Mouse (Mus musculus) layer of hippocampus, postnatal 36 days (tissue): ENCODE measurements around the gene AC109138.7. TPM values are rescaled to one million over a fixed set of nuclear protein-coding genes. Genes with fewer than 3 reads are reported as not detected.

Source experiments
- DNase-seq, 2 experiments: peaks; one replicate each; pipeline ENCODE4 v3.0.0; 2022
- total RNA-seq, 2 experiments: library from RNA; stranded (reverse); gene quantifications; 2 replicates each; pipeline ENCODE4 v1.2.3; 2021

The AC109138.7 gene
- not detected for total RNA-seq

- no peak for DNase-seq
Measured at GRCm38 (mm10) chr19:4214071-4214770, at the start of gene AC109138.7, which contains the start of gene Clcf1. Gene AC109138.7, plus strand, starts transcription at chr19:4214357. Gene Clcf1, plus strand, starts transcription at chr19:4214238.

DNA sequence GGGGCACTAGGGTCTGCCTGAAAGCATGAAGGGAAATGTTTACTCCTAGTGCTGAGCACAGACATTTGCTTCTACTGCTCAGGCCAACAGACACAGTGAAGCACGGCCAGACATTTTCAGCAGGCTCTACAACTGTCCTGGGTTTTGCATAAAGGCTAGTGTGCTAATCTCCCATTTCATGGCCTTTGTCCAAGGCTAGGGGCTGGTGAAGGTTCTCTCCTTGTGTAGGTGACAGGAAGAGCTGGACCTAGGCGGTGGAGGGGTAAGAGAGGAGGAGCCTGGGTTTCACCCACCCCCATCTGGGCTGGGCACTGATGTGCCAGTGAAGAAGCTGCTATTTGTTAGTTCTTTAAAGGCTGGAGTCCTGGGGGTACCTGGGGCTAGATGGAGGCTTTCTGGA, 49.4 kb upstream of the AC109138.7 start:
- DNase-seq = no peak

DNA sequence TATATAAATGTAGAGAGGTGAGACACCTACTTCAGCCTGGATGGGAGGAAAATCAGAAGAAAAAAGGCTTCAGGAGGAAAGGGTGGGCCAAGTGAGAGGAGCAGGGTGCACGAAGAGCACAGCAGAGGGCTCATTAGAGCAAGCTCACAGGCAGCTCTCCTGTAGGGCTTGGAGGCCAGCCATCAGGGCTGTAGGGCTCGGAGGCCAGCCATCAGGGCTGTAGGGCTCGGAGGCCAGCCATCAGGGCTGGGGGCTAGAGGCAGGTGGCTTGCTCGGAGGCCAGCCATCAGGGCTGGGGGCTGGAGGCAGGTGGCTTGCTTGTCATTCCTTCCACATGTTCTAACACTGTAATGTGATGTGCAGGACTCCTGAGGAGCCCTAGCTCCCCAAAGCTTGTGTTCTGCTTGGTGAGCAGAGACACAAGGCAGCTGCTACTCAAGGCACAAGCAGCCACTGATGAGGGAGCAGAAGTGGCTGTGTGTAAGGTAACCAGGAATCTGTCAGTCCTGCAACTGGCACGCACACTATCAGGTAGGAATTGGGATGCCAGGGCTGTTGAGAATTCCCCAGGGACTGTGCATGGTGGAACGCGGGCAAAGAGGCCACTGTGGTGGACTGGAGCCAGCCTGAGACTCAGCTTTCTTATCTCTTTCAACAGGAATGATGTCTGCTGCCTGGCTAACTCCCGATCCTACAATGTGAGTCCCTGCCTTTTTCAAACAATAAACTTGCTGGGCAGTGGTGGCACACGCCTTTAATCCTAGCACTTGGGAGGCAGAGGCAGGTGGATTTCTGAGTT, 47.3 kb upstream of the AC109138.7 start:
- DNase-seq = no peak

DNA sequence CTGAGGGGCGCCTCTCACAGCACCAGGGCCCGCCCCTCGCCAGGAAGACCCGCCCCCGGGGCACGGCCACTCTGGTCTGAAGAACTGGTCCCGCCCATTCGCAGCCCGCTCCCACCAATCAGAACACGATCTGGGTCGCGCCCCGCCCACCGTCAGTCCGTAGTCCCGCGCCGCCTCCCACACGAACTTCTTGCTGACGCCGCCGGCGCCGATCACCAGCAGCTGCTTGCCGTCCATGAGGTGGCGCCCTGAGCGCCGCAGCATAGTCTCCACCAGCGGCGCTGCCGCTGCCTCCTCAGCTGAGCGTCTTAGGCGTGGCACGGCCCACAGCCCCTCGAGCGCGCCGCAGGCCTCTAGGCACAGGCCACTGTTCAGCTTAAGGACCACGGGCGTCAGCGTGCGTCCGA, 44.8 kb upstream of the AC109138.7 start:
- DNase-seq = peak; percentile 100

DNA sequence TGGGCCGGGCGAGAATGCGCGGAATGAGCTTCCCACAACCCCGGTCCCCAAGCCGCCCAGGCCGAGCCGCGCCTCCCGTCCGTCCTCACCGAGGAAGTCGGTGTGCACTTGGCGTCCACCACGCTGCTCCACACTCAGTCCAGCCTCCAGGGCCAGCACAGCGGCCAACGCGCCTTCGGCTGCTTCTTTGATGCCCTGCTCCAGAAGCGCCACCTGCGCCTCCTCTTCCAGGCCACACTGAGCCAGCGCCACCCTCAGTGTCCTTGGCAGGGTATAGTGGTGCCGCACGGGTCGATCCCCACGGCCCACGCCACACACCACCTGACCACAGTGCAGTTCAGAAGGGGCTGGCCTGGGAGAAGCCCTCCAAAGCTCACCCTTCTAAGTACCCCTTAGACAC, 44.3 kb upstream of the AC109138.7 start:
- DNase-seq = peak in 1 of 2 experiments; percentile 44

DNA sequence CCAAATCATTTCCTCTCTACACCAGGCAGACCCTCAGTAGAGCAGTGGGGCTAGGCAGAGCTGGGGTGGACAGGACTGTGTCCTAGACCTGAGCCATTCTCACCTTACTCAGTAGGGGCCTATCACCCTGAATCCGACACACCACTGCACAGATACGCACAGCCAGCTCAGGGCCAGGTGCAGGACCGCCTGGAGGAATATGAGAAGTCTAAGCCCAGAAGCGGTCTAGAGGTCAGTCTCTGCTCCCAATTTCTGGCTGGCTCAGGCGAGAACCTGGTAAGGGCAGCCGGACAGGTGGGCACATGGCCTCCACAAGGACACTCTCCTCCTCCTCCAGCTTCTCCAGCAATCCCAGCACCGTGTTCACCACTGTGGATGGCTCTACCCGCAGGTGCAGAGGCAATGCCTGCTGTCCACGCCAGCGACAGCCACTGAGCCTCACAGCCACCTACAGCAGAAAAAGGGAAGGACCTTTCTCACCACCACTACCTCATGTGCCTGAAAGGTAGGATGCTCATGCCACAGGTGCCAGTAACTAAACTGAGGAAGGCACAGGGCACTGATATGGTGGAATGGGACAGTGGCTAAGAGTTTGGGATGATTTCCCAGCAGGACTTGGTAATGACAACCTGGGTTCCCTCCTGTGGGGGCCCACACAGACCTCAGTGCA, 43.3 kb upstream of the AC109138.7 start:
- no peak for DNase-seq

DNA sequence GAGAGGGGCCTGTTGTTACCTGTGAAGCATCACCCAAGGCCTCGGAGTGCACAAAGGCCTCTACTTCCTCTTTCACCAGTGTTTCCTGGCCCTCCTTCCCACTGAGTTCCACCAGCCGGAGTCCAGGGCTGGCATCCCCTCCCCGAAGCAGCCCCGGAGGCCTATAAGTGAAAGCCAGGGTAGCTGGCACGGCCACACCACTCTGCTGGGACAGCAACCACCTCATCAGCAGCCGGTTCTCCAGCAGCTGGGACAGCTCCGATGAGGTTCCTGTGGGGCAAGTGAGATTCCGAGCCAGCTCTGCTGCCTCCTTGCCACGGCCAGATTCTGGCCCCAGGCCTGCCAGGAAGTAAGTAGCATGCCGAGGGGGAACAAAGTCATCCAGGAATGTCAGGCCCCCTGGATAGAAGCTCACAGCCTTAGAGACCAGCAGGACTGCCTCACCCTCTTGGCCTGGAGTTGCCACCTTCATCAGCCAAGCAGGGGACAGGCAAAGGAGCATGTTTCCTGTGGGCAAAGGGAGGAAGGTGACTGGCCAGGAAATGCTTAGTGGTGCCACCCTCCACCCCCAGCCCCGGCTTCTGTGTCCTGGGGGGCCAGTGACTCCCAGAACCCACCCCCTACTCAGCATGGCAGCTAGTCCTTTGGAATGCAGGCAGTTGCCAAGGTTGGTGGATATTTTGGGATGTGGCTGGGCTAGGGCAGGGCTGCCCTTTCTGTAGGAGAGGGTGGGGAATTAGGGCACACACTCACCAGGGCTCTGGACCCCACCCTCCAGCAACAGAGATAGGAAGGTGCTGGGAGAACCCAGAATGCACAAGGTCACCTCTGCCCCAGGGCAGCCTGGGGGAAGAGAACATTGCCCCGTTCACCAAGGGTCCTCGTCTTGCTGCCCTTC, 42.5 kb upstream of the AC109138.7 start:
- DNase-seq = no peak

- DNase-seq = no peak
Measured at GRCm38 (mm10) chr19:4172925-4173324, 41.2 kb upstream of the AC109138.7 start.

- DNase-seq = no peak
Measured at GRCm38 (mm10) chr19:4175368-4175947, 38.7 kb upstream of the AC109138.7 start, which contains the start of gene Carns1. Gene Carns1, minus strand, starts transcription at chr19:4175479.

GRCm38 (mm10) chr19:4180411-4180810, 33.7 kb upstream of the AC109138.7 start:
- DNase-seq = no peak

- DNase-seq = no peak
Measured at GRCm38 (mm10) chr19:4181892-4182291, 32.3 kb upstream of the AC109138.7 start.

GRCm38 (mm10) chr19:4183689-4184088, 30.5 kb upstream of the AC109138.7 start:
- DNase-seq = no peak

- no peak for DNase-seq
Measured at GRCm38 (mm10) chr19:4184976-4185975, 28.9 kb upstream of the AC109138.7 start.

DNA sequence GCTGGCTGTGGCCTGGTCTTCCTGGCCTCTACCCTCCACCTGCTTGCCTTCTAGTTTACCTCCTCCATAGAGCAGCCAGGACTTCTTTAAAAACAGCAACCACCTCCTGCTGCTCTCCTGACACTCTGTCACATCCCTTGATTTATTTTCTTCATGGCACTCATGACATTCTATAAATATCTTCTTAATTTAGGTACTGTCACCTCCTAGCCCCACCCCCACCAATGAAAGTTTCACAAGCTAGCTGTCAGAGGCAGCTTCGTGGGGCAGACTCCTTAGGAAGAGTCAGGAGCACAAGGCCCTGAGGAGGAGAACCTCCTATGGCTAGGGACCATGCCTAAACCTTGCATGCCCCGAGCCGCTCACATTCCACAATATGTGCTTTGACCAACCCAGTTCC, 26.9 kb upstream of the AC109138.7 start:
- DNase-seq = no peak

GRCm38 (mm10) chr19:4189051-4189620, 25.0 kb upstream of the AC109138.7 start:
- DNase-seq = no peak

GRCm38 (mm10) chr19:4190831-4191334, 23.3 kb upstream of the AC109138.7 start, which contains the start of gene Tbc1d10c:
Gene Tbc1d10c, minus strand, starts transcription at chr19:4191284.
- no peak for DNase-seq

GRCm38 (mm10) chr19:4191528-4192250, 22.5 kb upstream of the AC109138.7 start, which contains the start of gene Ppp1ca:
Gene Ppp1ca, plus strand, starts transcription at chr19:4192065.
- peak; percentile 91 for DNase-seq

DNA sequence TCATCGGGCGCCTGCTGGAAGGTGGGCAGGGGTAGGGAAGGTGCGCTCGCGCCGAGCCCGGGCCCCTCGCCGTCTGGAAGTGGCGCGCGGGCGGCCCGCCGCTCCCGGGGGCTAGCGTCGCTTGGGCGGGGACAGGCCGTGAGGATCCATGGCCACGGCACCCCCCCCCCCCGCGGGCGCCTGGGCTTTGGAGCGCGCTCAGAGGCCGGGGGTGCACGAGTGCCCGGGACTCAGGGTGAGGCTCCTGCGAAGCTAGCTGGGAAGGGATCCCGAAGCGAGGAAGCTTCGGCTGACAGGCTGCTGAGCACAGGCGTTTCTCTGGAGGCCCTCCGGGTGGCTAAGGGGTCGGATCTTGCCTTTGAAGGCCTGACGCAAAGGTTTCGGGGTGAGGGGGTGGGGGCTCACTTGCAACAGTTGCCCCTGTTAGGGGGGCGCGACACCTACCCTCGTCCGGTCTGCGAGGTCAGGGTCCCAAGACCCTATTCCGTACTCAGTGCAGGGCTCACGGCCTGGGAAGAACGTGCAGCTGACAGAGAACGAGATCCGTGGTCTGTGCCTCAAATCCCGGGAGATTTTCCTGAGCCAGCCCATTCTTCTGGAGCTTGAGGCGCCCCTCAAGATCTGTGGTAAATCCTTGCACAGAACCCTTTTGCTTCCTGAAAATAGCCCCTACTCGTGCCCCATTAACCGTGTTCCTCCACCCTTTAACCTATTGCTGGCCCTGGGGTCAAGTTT, 21.7 kb upstream of the AC109138.7 start:
- no peak for DNase-seq
